Mouse (Mus musculus): Measurements from ENCODE around the gene Tbcel. TPM values are rescaled to one million over a fixed set of nuclear protein-coding genes. Genes with fewer than 3 reads are reported as not detected.

Tbcel gene
- polyA plus RNA-seq, 1 experiment from 2014 or later, result 5.2 TPM

GRCm38 (mm10) chr9:42387038-42387437, 120.6 kb downstream of the Tbcel start:
- Histone ChIP-seq H3K4me2 (no peak overlapping the region), H3K9ac (no peak overlapping the region), H3K27me3 (replicated peaks) (peaks cover 31% of the 10 kb centered on the region), H3K9me3 (replicated peaks) (no peaks in the 10 kb centered on the region), H3K36me3 (no peaks in the 10 kb centered on the region), H3K4me3 (no peak overlapping the region), H3K4me1 (replicated peaks) (no peaks in the 10 kb centered on the region), H3K27ac (ENCODE audit: poor library complexity, severe bottlenecking) (no peak overlapping the region)
- 58% methylated on average over 8 of the region's 8 CpGs for WGBS
- ATAC-seq (ENCODE audit: insufficient number of reproducible peaks, low FRiP score), result no peak

GRCm38 (mm10) chr9:42385656-42386055, 122.0 kb downstream of the Tbcel start:
- WGBS, result 72% methylated on average over 13 of the region's 13 CpGs
- no peak for ATAC-seq (ENCODE audit: insufficient number of reproducible peaks, low FRiP score)

GRCm38 (mm10) chr9:42382628-42383347, 124.8 kb downstream of the Tbcel start:
- Histone ChIP-seq H3K4me3 (no peak overlapping the region), H3K9me3 (replicated peaks) (no peaks in the 10 kb centered on the region), H3K9ac (no peak overlapping the region), H3K36me3 (no peaks in the 10 kb centered on the region), H3K27ac (ENCODE audit: poor library complexity, severe bottlenecking) (no peak overlapping the region), H3K27me3 (replicated peaks) (0 out of 2 replicates have a peak, but pooled peaks cover 15% of the 10 kb centered on the region), H3K4me1 (replicated peaks) (no peaks in the 10 kb centered on the region), H3K4me2 (no peak overlapping the region)
- ATAC-seq (ENCODE audit: insufficient number of reproducible peaks, low FRiP score), result no peak
- WGBS, result 80% methylated on average over 8 of the region's 8 CpGs

More at GRCm38 (mm10) chr9:42385656-42386055, 122.0 kb downstream of the Tbcel start:
- H3K36me3 ChIP-seq, result no peaks in the 10 kb centered on the region
- H3K27me3 ChIP-seq (replicated peaks), result peaks cover 30% of the 10 kb centered on the region
- no peak overlapping the region for H3K4me3 ChIP-seq
- H3K4me1 ChIP-seq (replicated peaks), result no peaks in the 10 kb centered on the region
- no peak overlapping the region for H3K27ac ChIP-seq (ENCODE audit: poor library complexity, severe bottlenecking)
- no peak overlapping the region for H3K4me2 ChIP-seq
- H3K9me3 ChIP-seq (replicated peaks), result no peaks in the 10 kb centered on the region
- H3K9ac ChIP-seq, result no peak overlapping the region

- no peak for ATAC-seq (ENCODE audit: insufficient number of reproducible peaks, low FRiP score)
- WGBS, result 82% methylated on average over 5 of the region's 5 CpGs
- Histone ChIP-seq H3K9ac (no peak overlapping the region), H3K27me3 (replicated peaks) (0 out of 2 replicates have a peak, but pooled peaks cover 12% of the 10 kb centered on the region), H3K27ac (ENCODE audit: poor library complexity, severe bottlenecking) (no peak overlapping the region), H3K4me2 (no peak overlapping the region), H3K4me1 (replicated peaks) (no peaks in the 10 kb centered on the region), H3K36me3 (no peaks in the 10 kb centered on the region), H3K4me3 (no peak overlapping the region), H3K9me3 (replicated peaks) (no peaks in the 10 kb centered on the region)
Measured at GRCm38 (mm10) chr9:42382063-42382462, 125.5 kb downstream of the Tbcel start.

DNA sequence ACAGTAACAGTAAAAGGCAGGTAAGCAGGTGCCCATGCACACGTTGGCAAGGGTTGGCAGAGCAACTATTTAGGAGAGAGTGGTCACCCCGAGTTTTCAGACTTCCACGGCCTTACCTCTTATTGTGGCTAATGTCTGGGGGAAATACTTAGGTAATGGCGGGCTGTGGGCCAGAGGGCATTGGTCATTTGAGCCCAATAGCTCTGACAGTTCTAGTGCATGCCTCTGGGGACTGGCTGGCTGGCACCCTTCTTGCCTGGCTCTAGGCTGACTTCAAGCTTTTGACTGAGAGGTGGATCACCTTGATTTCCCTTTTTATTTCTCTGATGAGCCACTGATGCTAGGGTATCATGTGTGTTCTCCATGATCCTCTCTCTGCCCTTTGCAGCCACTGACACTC, 129.5 kb downstream of the Tbcel start:
- no peak for ATAC-seq (ENCODE audit: insufficient number of reproducible peaks, low FRiP score)
- Histone ChIP-seq H3K4me1 (replicated peaks) (no peaks in the 10 kb centered on the region), H3K4me2 (no peak overlapping the region), H3K27me3 (replicated peaks) (0 out of 2 replicates have a peak, but pooled peaks cover 7% of the 10 kb centered on the region), H3K27ac (ENCODE audit: poor library complexity, severe bottlenecking) (no peak overlapping the region), H3K9ac (no peak overlapping the region), H3K4me3 (no peak overlapping the region), H3K9me3 (replicated peaks) (no peaks in the 10 kb centered on the region), H3K36me3 (no peaks in the 10 kb centered on the region)
- WGBS, result 80% methylated on average over 4 of the region's 4 CpGs

DNA sequence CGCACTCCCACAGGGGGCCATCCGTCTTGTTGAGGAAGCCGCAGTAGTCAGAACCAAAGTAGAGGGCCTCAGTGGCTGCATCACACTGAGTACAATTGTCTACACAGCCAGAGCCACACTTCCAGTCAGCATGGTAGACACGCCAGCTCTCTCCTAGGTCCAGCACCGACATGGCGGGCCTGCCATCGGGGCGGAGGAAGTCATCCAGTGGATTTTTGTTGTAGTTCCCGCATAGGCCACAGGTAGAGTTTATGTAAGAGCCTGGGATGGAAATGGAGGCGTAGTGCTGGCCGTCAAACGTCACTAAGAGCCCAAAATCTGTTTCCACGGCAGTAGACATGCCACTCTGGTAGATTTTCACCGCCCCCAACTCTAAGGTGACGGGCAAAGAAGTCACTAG, 130.0 kb downstream of the Tbcel start:
- 0 out of 2 replicates have a peak, but pooled peaks cover 7% of the 10 kb centered on the region for H3K27me3 ChIP-seq (replicated peaks)
- no peaks in the 10 kb centered on the region for H3K9me3 ChIP-seq (replicated peaks)
- no peak overlapping the region for H3K27ac ChIP-seq (ENCODE audit: poor library complexity, severe bottlenecking)
- 89% methylated on average over 15 of the region's 15 CpGs for WGBS
- H3K4me3 ChIP-seq, result no peak overlapping the region
- H3K36me3 ChIP-seq, result no peaks in the 10 kb centered on the region
- no peak overlapping the region for H3K9ac ChIP-seq
- no peak for ATAC-seq (ENCODE audit: insufficient number of reproducible peaks, low FRiP score)
- H3K4me1 ChIP-seq (replicated peaks), result no peaks in the 10 kb centered on the region
- no peak overlapping the region for H3K4me2 ChIP-seq

DNA sequence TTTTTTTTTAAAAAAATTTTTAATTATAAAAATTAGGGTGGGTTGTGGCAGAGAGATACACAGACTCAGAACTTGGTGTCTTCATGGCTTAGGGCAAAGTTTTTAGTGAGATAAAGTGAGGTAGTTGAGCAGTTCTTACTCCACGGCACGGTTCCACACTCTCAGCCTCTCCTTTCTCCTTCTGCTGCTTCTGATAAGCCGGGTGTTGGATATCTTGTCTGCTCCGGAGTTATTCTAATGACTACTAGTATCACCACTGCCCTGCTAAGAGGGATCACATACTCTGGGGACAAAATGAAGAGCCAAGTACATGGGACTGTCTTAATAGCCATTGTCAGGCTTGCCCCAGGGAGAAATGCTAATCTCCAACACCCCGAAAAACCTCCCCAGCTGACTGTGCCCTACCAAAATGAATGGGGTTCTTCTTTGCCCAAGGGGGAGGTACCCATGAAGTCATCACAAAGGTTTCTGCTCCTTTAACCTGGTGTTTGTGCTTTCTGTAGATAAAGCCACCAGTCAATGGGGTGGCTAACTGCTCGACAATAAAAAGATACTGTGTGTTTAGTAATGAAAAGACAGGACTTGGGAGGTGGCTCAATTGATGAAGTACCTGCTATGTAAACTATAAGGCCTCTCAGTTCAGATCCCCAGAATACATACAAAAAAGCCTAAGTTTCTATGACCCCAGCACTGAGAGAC, 135.8 kb downstream of the Tbcel start:
- H3K36me3 ChIP-seq, result no peaks in the 10 kb centered on the region
- 0 out of 2 replicates have a peak, but pooled peaks cover 7% of the 10 kb centered on the region for H3K27me3 ChIP-seq (replicated peaks)
- no peaks in the 10 kb centered on the region for H3K9me3 ChIP-seq (replicated peaks)
- no peak overlapping the region for H3K9ac ChIP-seq
- no peaks in the 10 kb centered on the region for H3K4me1 ChIP-seq (replicated peaks)
- no peak overlapping the region for H3K4me3 ChIP-seq
- H3K27ac ChIP-seq (ENCODE audit: poor library complexity, severe bottlenecking), result no peak overlapping the region
- H3K4me2 ChIP-seq, result no peak overlapping the region
- ATAC-seq (ENCODE audit: insufficient number of reproducible peaks, low FRiP score), result no peak
- 49% methylated on average over 6 of the region's 6 CpGs for WGBS

Small RNA genes lying within 50 kb of the gene (microRNA-seq; reads per million reads assigned to microRNA genes)
- not detected for gene Gm44311

Other genes starting within 250 kb of the Tbcel start
- 42.7 and 43.3 TPM in 2 replicates for gene Sc5d, start 243.6 kb downstream of the Tbcel start, polyA plus RNA-seq (2016; fragmentation: Nextera tagmentation; extraction: Ambion mirVana)
- 0.08 and 0.19 TPM in 2 replicates for gene Tecta, start 107.9 kb downstream of the Tbcel start, polyA plus RNA-seq (2016; fragmentation: Nextera tagmentation; extraction: Ambion mirVana)